Mouse (Mus musculus) cerebellum, postnatal 4 days (tissue): ENCODE measurements around the gene Nipal4.

Experiments
- DNase-seq, 2 experiments: peaks; one replicate each; pipeline ENCODE4 v3.0.0; 2022; ENCODE audit warnings: low spot score in 2 of 2, mixed read lengths in 1 of 2

Gene Nipal4

GRCm38 (mm10) chr11:46157462-46157861 lies 8.8 kb downstream of the Nipal4 start:
- DNase-seq = no peak

- DNase-seq = no peak
Measured at GRCm38 (mm10) chr11:46156945-46157344, 9.4 kb downstream of the Nipal4 start.

GRCm38 (mm10) chr11:46146619-46147018 lies 19.7 kb downstream of the Nipal4 start:
- DNase-seq = no peak

GRCm38 (mm10) chr11:46145163-46145875 lies 21.0 kb downstream of the Nipal4 start:
- no peak for DNase-seq

- no peak for DNase-seq
Measured at GRCm38 (mm10) chr11:46143342-46143741, 23.0 kb downstream of the Nipal4 start.

GRCm38 (mm10) chr11:46134899-46135298 lies 31.4 kb downstream of the Nipal4 start:
- no peak for DNase-seq

- DNase-seq = no peak
Measured at GRCm38 (mm10) chr11:46131022-46131986, 35.0 kb downstream of the Nipal4 start.

GRCm38 (mm10) chr11:46128548-46128945 lies 37.8 kb downstream of the Nipal4 start:
- peak in 1 of 2 experiments; percentile 47 for DNase-seq

- no peak for DNase-seq
Measured at GRCm38 (mm10) chr11:46127621-46128547, 38.4 kb downstream of the Nipal4 start.

GRCm38 (mm10) chr11:46126827-46127410 lies 39.4 kb downstream of the Nipal4 start:
- no peak for DNase-seq

- no peak for DNase-seq
Measured at GRCm38 (mm10) chr11:46126317-46126716, 40.0 kb downstream of the Nipal4 start.

GRCm38 (mm10) chr11:46125835-46126229 lies 40.5 kb downstream of the Nipal4 start:
- no peak for DNase-seq

- no peak for DNase-seq
Measured at GRCm38 (mm10) chr11:46125093-46125834, 41.0 kb downstream of the Nipal4 start.

- DNase-seq = no peak
Measured at GRCm38 (mm10) chr11:46123328-46123866, 42.9 kb downstream of the Nipal4 start.

- DNase-seq = no peak
Measured at GRCm38 (mm10) chr11:46122875-46123274, 43.4 kb downstream of the Nipal4 start.

- DNase-seq = no peak
Measured at GRCm38 (mm10) chr11:46121666-46122065, 44.6 kb downstream of the Nipal4 start.

- no peak for DNase-seq
Measured at GRCm38 (mm10) chr11:46120084-46120483, 46.2 kb downstream of the Nipal4 start.

GRCm38 (mm10) chr11:46119624-46120023 lies 46.7 kb downstream of the Nipal4 start:
- no peak for DNase-seq

GRCm38 (mm10) chr11:46116510-46116909 lies 49.8 kb downstream of the Nipal4 start:
- DNase-seq = no peak
